Mouse (Mus musculus) intestine, embryonic 16.5 days (tissue): Measurements from ENCODE around the gene Gm973. TPM values are rescaled to one million over a fixed set of nuclear protein-coding genes. Genes with fewer than 3 reads are reported as not detected.
A peak's percentile ranks its signal among the peaks of the same experiment; 100 is the strongest.

Experiments
- ATAC-seq: fragments of 200-750 bp; cut with Nextera tagmentation; 2 replicates; pipeline ENCODE4 v1.8.0; 2017; ENCODE audit warnings: moderate TSS enrichment, moderate library complexity
- H3K27ac ChIP-seq: fragments of 300-500 bp; sonication (generic); 2 replicates; pipeline ENCODE4 v1.5.1; 2014; ENCODE audit warnings: mild to moderate bottlenecking, low read length
- H3K27me3 ChIP-seq: fragments of 300-500 bp; sonication (generic); replicated peaks from 2 replicates; pipeline ENCODE4 v1.6.1; 2014; ENCODE audit warnings: low read length, control low read depth, mixed read lengths; ENCODE audit not compliant: control insufficient read depth, insufficient read depth
- H3K36me3 ChIP-seq: fragments of 300-500 bp; sonication (generic); 2 replicates; pipeline ENCODE4 v1.6.1; 2014; ENCODE audit warnings: low read length, control low read depth; ENCODE audit not compliant: control insufficient read depth, insufficient read depth
- H3K4me1 ChIP-seq: fragments of 300-500 bp; sonication (generic); 2 replicates; pipeline ENCODE4 v1.6.1; 2014; ENCODE audit warnings: low read length, control low read depth, mixed read lengths; ENCODE audit not compliant: control insufficient read depth, insufficient read depth
- H3K4me2 ChIP-seq: fragments of 300-500 bp; sonication (generic); 2 replicates; pipeline ENCODE4 v1.6.1; 2014; ENCODE audit warnings: low read depth, low read length, control low read depth
- H3K4me3 ChIP-seq: fragments of 300-500 bp; sonication (generic); 2 replicates; pipeline ENCODE4 v1.5.1; 2014; ENCODE audit warnings: mild to moderate bottlenecking, low read length
- H3K9ac ChIP-seq: fragments of 300-500 bp; sonication (generic); 2 replicates; pipeline ENCODE4 v1.6.1; 2014; ENCODE audit warnings: low read depth, low read length
- H3K9me3 ChIP-seq: fragments of 300-500 bp; sonication (generic); 2 replicates; pipeline ENCODE4 v1.6.1; 2016; ENCODE audit warnings: low read length, control low read depth; ENCODE audit not compliant: control insufficient read depth
- WGBS: fragments of 180-500 bp; shearing (Covaris S2); extraction: QIAGEN DNeasy Blood & Tissue Kit; methylation state at CpG from one replicate; pipeline ENCODE4 v1.1.7; 2014; 5-methylcytosine and 5-hydroxymethylcytosine counted together
- polyA plus RNA-seq: library from polyadenylated mRNA; unstranded; fragments of >200 nt; fragmentation: Nextera tagmentation; extraction: Ambion mirVana; gene quantifications from 2 replicates; pipeline ENCODE4 v1.2.1, GENCODE M21; 2015

Gene Gm973
- polyA plus RNA-seq, 1 experiment from 2014 or later, result 0.49 TPM

GRCm38 (mm10) chr1:59504302-59504700, 11.8 kb upstream of the Gm973 start:
- H3K4me3 ChIP-seq, result no peak overlapping the region
- no peak overlapping the region for H3K4me2 ChIP-seq
- no peaks in the 10 kb centered on the region for H3K36me3 ChIP-seq
- no peaks in the 10 kb centered on the region for H3K9me3 ChIP-seq
- H3K4me1 ChIP-seq, result 0 out of 2 replicates have a peak, but pooled peaks cover 3% of the 10 kb centered on the region
- ATAC-seq, result no peak
- no peaks in the 10 kb centered on the region for H3K27me3 ChIP-seq
- H3K9ac ChIP-seq, result no peak overlapping the region
- 80% methylated on average over 2 of the region's 2 CpGs for WGBS
- no peak overlapping the region for H3K27ac ChIP-seq

DNA sequence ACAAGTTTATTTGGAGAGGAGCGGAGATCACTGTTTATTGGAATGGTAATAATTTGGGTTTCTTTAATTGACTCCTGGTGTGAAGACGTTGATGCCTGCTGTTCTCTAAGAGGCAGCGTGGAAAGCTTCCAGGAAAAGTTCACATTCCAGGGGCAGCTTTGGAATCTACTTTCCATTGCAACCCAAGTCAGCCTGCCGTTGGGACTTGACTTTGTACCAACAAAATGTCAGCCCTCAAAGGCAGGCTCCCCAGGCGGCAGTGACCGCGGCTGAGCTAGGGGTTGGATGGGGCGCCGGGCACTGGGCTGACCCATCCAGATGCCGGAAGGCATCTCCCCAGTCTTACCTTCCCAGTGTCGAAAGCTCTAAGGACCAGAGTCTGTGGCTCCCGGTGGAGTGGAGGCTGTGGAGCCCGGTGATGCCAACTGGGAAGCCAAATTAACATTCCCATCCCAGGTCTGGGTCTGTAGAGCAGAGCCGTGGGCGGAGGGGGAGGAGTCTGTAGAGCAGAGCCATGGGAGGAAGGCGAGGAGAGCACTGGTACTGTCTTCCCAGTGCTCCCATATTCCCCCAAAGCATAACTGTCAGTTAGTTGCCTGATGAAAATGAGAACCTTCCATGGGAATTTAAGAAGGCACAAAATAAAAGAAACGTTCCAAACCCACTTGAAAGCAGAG, 7.5 kb upstream of the Gm973 start:
- no peak overlapping the region for H3K4me2 ChIP-seq
- no peaks in the 10 kb centered on the region for H3K9me3 ChIP-seq
- no peaks in the 10 kb centered on the region for H3K27me3 ChIP-seq
- H3K36me3 ChIP-seq, result no peaks in the 10 kb centered on the region
- H3K27ac ChIP-seq, result no peak overlapping the region
- H3K9ac ChIP-seq, result no peak overlapping the region
- no peak overlapping the region for H3K4me3 ChIP-seq
- ATAC-seq, result no peak
- WGBS, result 54% methylated on average over 17 of the region's 17 CpGs
- H3K4me1 ChIP-seq, result 0 out of 2 replicates have a peak, but pooled peaks cover 3% of the 10 kb centered on the region

- no peak overlapping the region for H3K27ac ChIP-seq
- no peaks in the 10 kb centered on the region for H3K27me3 ChIP-seq
- no peaks in the 10 kb centered on the region for H3K36me3 ChIP-seq
- WGBS, result 77% methylated on average over 9 of the region's 9 CpGs
- no peaks in the 10 kb centered on the region for H3K9me3 ChIP-seq
- no peak overlapping the region for H3K4me3 ChIP-seq
- H3K4me2 ChIP-seq, result no peak overlapping the region
- peaks cover 13% of the 10 kb centered on the region for H3K4me1 ChIP-seq
- no peak for ATAC-seq
- H3K9ac ChIP-seq, result no peak overlapping the region
Observed at GRCm38 (mm10) chr1:59511566-59512270, 4.3 kb upstream of the Gm973 start.

DNA sequence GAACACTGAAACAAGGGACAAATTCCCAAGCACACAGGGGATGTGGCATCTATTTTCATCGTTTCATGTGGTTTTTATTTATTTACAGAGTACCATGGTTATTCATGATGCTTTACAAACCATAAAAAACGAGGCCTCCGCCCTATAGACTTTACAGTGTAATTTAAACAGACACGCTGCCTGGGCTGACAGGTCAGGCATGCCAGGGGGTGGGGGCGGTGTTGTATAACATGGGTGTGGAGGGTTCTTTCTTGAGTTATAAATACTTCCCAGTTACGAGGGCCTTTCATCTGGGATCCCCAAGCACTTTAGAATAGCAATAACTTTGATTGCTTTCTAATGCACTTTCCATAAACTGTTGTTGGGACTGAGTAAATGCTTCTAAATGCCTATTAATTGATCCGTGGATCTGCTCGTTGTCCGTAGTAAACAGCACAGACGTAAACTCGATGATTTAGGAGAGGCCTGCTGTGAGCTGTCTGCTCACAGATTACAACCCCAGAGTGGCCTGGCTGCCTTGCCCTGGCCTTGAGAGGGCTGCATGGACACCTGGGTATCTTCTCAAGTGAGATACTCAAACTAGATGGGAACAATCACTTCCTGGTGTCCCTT, 4.3 kb downstream of the Gm973 start:
- Histone ChIP-seq H3K4me1 (peaks cover 21% of the 10 kb centered on the region), H3K36me3 (no peaks in the 10 kb centered on the region), H3K27me3 (no peaks in the 10 kb centered on the region), H3K9me3 (no peaks in the 10 kb centered on the region), H3K27ac (peak overlapping the region; percentile 38; the same call in 1 of the 2 replicates), H3K4me2 (no peak overlapping the region), H3K4me3 (no peak overlapping the region), H3K9ac (no peak overlapping the region)
- WGBS, result 26% methylated on average over 11 of the region's 11 CpGs
- peak; percentile 81 for ATAC-seq

- Histone ChIP-seq H3K9me3 (no peaks in the 10 kb centered on the region), H3K27me3 (no peaks in the 10 kb centered on the region), H3K27ac (no peak overlapping the region), H3K4me3 (no peak overlapping the region), H3K9ac (no peak overlapping the region), H3K4me2 (no peak overlapping the region), H3K4me1 (0 out of 2 replicates have a peak, but pooled peaks cover 8% of the 10 kb centered on the region), H3K36me3 (no peaks in the 10 kb centered on the region)
- ATAC-seq, result no peak
- 64% methylated on average over 1 of the region's 1 CpGs for WGBS
Observed at GRCm38 (mm10) chr1:59522456-59522855, 6.4 kb downstream of the Gm973 start.

DNA sequence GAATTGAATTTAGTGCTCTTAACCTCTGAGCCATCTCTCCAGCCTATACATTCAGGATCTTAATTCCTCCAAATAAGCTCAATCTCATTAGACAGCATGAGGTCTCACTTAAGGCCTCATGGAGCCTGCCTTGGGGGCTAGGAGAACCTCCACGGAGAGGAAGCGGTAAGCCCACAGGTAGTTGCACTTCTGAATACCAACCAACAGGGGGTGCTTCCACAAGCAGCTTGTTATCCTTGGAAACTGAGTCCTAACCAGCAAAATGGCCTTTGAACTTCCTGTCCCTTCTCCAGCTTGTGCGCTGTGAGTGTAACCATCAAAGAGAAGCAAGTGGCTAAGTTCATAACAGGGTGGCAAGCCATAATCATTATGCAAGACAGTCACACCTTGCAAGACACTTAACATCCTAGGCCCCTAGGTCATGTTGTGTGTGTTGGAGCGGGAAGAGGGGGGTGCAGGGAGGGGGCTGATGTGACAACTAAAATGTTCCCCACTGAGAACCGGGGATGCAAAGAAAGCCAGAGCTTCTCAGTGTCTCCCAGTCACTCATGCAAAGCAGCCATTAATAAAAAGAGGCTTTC, 7.4 kb downstream of the Gm973 start:
- H3K9ac ChIP-seq, result no peak overlapping the region
- no peak for ATAC-seq
- no peak overlapping the region for H3K4me3 ChIP-seq
- H3K4me2 ChIP-seq, result no peak overlapping the region
- 0 out of 2 replicates have a peak, but pooled peaks cover 8% of the 10 kb centered on the region for H3K4me1 ChIP-seq
- H3K36me3 ChIP-seq, result no peaks in the 10 kb centered on the region
- no peak overlapping the region for H3K27ac ChIP-seq
- no peaks in the 10 kb centered on the region for H3K9me3 ChIP-seq
- WGBS, result 76% methylated on average over 5 of the region's 5 CpGs
- H3K27me3 ChIP-seq, result no peaks in the 10 kb centered on the region

GRCm38 (mm10) chr1:59524071-59524470, 8.0 kb downstream of the Gm973 start:
- Histone ChIP-seq H3K4me2 (no peak overlapping the region), H3K4me3 (no peak overlapping the region), H3K36me3 (no peaks in the 10 kb centered on the region), H3K27me3 (no peaks in the 10 kb centered on the region), H3K27ac (no peak overlapping the region), H3K9me3 (no peaks in the 10 kb centered on the region), H3K9ac (no peak overlapping the region), H3K4me1 (0 out of 2 replicates have a peak, but pooled peaks cover 8% of the 10 kb centered on the region)
- 70% methylated on average over 2 of the region's 2 CpGs for WGBS
- ATAC-seq, result no peak

- Histone ChIP-seq H3K36me3 (no peaks in the 10 kb centered on the region), H3K9ac (no peak overlapping the region), H3K4me1 (0 out of 2 replicates have a peak, but pooled peaks cover 8% of the 10 kb centered on the region), H3K9me3 (no peaks in the 10 kb centered on the region), H3K27me3 (no peaks in the 10 kb centered on the region), H3K27ac (no peak overlapping the region), H3K4me3 (no peak overlapping the region), H3K4me2 (no peak overlapping the region)
- no peak for ATAC-seq
- WGBS, result 53% methylated on average over 3 of the region's 3 CpGs
Observed at GRCm38 (mm10) chr1:59524759-59525158, 8.7 kb downstream of the Gm973 start.

- Histone ChIP-seq H3K27ac (0 out of 2 replicates have a peak overlapping the region, but pooled peaks have one; percentile 25), H3K4me3 (no peak overlapping the region), H3K9ac (no peak overlapping the region), H3K4me2 (no peak overlapping the region), H3K36me3 (no peaks in the 10 kb centered on the region), H3K9me3 (no peaks in the 10 kb centered on the region), H3K4me1 (0 out of 2 replicates have a peak, but pooled peaks cover 3% of the 10 kb centered on the region), H3K27me3 (no peaks in the 10 kb centered on the region)
- peak; percentile 46; the same call in 1 of the 2 replicates for ATAC-seq
- 74% methylated on average over 6 of the region's 6 CpGs for whole genome bisulfite sequencing
Observed at GRCm38 (mm10) chr1:59527219-59527618, 11.2 kb downstream of the Gm973 start.
